Mouse (Mus musculus): ENCODE results near the gene Pax3. TPM values are rescaled to one million over a fixed set of nuclear protein-coding genes. Genes with fewer than 3 reads are reported as not detected.

The Pax3 gene
- 0.29 TPM for polyA plus RNA-seq (2017; shearing (Covaris generic))

GRCm38 (mm10) chr1:78196751-78197311, at the start of gene Pax3:
Gene Pax3, minus strand, starts transcription at chr1:78197134.

Other genes starting within 250 kb of the Pax3 start
- 0.34 TPM for gene Sgpp2, start 113.2 kb upstream of the Pax3 start, polyA plus RNA-seq (2017; shearing (Covaris generic))